Mouse (Mus musculus): ENCODE data around the gene Pdzd2.

The Pdzd2 gene

DNA sequence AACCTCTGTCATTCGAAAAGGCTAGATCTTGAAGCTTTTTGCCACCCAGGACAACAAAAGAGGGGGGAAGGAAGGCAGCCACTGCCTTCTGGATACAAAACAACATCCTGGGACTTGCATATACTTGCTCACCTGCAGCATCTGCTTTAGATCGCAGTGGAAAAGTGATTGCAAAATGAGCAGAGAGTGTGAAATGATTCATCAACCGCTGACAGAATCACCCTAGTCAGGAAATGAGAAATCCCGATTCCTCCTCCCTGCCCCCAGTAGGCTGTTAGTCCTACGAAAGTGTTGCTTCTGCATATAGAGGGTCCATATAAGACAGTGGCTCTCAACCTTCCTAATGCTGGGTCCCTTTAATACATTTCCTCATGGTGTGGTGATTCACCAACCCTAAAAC is 258.5 kb downstream of the Pdzd2 start:
- no peak for DNase-seq (ENCODE audit: low spot score in 2 of 2)

DNA sequence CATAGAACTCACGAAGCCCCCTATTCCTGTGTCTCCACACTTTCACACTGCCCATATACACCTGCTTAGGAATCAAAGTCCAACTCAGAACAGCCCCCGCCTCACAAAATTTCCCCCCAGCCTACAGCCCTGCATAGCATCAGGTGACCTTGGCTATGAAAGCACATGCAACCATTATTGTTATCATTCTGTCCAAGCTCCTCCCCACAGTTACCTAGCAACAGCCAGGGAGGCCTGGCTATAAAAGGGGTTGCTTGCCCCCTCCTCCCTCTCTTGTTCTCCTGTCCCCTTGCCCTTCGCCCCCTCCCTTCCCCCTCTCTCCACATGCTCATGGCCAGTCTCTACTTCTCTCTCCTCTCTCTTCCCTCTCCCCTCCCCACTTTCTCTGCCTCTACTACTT is 259.4 kb downstream of the Pdzd2 start:
- no peak for DNase-seq (ENCODE audit: low spot score in 2 of 2)

DNA sequence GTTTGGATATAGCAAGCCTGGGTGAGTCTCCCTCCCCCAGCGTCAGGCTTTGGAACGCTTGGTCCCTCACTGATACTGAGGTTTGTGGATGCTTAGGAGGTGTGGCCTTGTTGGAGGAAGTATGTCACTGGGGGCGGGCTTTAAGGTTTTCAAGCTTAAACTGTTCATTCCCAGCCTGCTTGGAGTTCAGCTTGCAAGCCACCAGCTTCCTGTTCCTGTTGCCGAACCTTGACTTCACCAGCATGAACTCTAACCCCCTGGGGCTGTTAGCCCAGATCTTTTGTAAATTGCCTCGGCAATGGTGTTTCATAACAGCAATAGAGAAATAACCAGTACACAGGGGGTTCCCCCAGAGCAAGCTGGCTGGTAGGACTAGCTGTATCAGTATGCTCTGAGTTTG is 260.4 kb downstream of the Pdzd2 start:
- no peak for DNase-seq (ENCODE audit: low spot score in 2 of 2)

DNA sequence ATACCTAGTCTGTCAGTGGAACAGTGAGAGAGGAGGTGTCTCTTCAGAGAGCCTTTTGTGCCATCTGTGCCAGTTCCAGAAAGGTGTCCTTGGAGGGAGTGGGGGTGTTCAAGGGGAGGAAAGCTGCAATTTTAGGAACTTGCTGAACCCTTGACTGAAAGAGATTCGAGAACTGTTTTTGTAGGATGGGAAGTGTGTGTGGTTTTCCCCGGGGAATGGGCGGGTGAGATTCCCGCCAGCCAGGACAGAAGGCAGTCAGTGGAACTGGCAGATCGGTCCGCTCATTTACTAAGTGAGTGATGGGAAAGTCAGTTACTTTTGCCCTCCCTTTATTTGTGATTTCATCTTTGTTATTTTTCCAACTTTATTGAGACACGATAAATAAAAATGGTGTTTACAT is 266.1 kb downstream of the Pdzd2 start:
- no peak for DNase-seq (ENCODE audit: low spot score in 2 of 2)

GRCm38 (mm10) chr15:12472646-12473045 is 267.1 kb downstream of the Pdzd2 start:
- no peak for DNase-seq (ENCODE audit: low spot score in 2 of 2)

DNA sequence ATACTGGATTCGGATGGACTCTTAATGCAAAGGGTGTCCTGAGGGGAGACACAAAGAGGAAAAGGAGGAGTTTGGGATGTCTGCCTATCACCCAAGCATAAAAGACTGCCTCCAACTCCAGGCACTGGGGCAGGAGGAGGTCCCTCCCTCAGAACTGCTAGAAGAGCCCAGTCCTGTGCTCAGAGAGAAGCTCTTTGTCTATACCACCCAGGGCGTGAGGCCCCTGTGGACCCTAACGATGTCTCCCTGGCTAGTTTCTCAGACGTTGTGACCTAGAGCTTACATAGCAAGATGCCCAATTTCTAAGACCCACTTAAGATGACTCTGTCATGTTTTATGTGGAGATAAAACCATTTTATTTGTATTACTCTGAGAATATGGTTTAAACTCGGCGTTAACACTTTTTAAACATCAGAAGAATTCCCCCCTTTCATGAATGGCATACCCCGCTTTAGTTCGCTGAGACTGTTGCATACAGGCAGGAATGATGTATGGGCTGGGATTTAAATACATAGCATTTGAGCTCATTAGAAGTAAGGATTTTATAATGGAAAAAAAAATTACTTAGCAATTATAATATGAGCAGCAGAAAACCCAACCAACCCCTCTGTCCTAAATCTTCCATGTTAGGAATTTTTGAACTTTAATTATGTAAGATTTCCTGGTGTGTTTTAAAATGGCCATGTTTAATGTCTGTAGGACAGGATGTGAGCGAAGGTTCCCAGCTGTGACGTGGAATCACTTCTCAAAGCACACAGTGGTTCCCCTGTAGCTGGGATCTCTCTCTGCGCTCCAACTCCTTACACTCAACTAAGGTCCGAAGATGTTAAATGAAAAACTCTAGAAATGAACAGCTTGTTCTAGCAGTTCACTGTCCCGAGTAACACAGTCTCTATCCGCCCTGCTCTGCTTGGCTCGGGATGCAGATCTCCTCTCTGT is 268.6 kb downstream of the Pdzd2 start:
- no peak for DNase-seq (ENCODE audit: low spot score in 2 of 2)

- no peak for DNase-seq (ENCODE audit: low spot score in 2 of 2)
These were observed 271.1 kb downstream of the Pdzd2 start for GRCm38 (mm10) chr15:12468625-12469024.

DNA sequence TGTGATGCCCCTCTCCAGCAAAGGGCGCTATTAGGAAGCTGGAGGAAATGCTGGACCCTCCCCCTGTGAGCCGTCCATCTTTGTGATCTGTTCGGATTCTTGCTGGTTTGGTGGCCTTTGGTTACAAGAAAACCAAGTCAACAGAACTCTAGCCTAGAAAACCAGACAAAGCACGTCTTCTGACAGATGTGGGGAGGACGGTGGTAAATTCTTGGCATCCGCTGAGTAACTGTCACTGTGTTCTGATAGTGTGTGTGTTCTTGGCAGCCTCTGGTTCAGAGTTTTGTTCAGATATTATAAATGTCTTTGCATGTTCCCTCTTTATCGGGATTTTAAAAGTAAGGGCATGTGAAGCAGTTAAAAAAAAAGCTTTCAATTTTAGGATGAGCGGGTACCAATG is 274.0 kb downstream of the Pdzd2 start:
- DNase-seq (ENCODE audit: low spot score in 2 of 2), result no peak

DNA sequence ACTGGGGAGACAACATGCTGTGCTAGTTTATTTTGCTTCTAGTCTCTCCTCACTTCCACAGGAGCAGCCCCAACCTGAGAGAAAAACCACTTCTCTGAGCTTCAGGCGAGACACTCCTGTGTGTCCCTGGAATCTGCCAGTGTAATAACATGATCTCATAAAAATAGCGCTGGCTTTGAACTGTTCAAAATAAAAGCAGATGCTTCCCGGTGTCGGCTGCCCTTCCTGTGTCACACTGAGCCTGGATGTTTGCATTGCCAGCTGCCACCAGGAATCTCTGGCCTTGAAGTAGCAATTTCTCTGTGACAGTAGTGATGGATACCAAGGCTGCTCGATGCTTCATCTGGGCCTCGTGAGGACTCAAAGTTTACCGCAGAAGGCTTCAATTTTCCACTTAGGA is 282.9 kb downstream of the Pdzd2 start:
- DNase-seq (ENCODE audit: low spot score in 2 of 2), result no peak

- DNase-seq (ENCODE audit: low spot score in 2 of 2), result no peak
These were observed 286.4 kb downstream of the Pdzd2 start for GRCm38 (mm10) chr15:12453343-12453742.

DNA sequence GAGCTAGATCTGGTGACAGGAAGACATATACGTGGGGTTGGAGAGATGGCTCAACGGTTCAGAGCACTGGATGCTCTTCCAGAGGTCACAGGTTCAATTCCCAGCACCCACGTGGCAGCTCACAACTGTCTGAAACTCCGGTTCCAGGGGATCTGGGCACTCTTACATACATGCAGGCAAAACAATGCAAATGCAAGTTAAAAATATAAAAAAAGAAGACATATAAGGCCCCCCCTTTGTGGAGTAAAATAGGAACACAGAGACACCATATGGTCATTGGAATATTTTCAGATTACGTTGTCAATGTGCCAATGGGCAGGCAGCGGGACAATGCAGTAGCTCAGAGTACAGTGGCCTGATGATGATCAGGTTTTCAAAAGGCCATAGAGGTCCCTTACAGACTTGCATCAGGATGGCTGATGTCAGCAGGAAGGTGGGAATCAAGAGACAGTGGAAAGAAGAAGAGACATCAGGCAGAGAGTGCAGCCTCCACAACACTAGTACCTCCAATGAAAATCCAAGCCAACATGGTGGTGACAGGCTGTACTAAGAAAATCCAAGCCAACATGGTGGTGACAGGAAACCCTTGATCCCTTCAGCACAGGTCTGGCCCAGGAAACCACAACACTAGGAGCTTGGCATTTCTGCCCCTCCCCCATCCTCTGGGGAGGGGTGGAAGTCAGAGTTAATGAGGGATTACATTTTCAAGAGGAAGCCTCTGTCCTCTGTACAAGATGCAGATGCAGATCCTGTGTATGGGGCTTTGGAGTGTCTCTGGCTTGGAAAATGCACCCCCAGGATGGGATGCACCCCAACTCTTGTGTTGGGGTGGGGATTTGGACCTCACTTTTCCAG is 287.4 kb downstream of the Pdzd2 start:
- DNase-seq (ENCODE audit: low spot score in 2 of 2), result no peak

DNA sequence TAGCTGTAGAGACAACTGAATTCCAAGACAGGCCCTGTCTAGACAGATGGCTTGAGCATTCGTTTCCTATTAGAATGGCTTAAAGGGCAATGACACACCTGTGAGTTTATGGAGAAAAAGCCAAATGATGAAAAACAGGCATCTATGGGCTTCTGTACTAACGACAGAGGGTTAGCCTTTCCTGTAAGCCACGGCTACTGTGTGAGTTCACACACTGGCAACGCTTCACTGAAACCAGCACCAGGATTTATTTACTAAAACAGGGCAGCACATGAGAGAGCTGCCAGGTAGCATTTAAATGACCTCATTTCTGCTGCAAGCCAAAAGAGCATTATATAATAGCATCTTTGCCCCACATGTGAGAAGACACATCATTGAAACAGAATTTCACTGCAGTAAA is 288.3 kb downstream of the Pdzd2 start:
- DNase-seq (ENCODE audit: low spot score in 2 of 2), result peak in 1 of 2 experiments; percentile 29

GRCm38 (mm10) chr15:12450790-12451189 is 288.9 kb downstream of the Pdzd2 start:
- DNase-seq (ENCODE audit: low spot score in 2 of 2), result no peak

GRCm38 (mm10) chr15:12449321-12449720 is 290.4 kb downstream of the Pdzd2 start:
- DNase-seq (ENCODE audit: low spot score in 2 of 2), result no peak

GRCm38 (mm10) chr15:12447021-12447434 is 292.7 kb downstream of the Pdzd2 start:
- DNase-seq (ENCODE audit: low spot score in 2 of 2), result peak; percentile 81 to 84

- DNase-seq (ENCODE audit: low spot score in 2 of 2), result no peak
These were observed 295.2 kb downstream of the Pdzd2 start for GRCm38 (mm10) chr15:12444551-12444950.

DNA sequence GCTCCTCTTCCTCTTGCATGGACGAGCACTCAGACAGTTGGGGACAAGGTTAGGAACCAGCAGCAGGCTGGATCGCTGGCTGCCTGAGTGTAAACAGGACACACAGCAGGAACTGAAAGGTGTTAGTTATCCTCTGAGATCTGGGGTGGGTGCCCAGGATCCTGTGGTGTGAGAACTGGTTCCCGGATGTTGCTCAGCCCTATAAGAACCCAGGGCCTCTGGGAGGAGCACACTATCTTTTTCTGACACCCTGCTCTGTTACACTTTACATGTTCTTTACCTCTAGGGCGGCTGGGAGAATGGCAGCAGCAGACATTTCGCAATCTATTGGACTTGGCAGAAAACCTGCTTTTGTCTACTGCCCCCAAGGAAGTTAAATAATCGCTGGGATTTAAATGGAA is 300.4 kb downstream of the Pdzd2 start:
- no peak for DNase-seq (ENCODE audit: low spot score in 2 of 2)

GRCm38 (mm10) chr15:12438691-12439090 is 301.0 kb downstream of the Pdzd2 start:
- DNase-seq (ENCODE audit: low spot score in 2 of 2), result no peak

- no peak for DNase-seq (ENCODE audit: low spot score in 2 of 2)
These were observed 301.6 kb downstream of the Pdzd2 start for GRCm38 (mm10) chr15:12438081-12438480.

DNA sequence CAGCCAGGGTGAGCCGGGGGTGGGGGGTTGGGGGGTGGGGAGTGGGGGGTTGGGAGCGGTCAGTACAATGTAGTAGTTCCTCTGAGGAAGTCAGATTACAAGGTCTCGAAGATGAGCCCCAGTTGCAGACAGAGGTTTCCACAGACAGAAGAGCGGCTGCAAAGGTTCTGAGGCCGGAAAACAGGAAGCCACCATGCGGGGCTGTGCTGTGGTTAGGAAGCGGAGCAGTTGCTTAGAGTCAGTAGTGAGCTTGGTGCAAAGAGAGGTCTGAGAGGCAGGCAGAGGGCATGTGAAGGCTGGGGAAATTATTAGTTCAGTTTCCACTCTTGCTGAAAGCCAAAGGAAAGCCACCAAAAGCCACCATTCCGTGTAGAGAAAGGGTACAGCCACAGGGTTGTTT is 303.8 kb downstream of the Pdzd2 start:
- DNase-seq (ENCODE audit: low spot score in 2 of 2), result no peak

GRCm38 (mm10) chr15:12433893-12434599 is 305.7 kb downstream of the Pdzd2 start:
- DNase-seq (ENCODE audit: low spot score in 2 of 2), result no peak

DNA sequence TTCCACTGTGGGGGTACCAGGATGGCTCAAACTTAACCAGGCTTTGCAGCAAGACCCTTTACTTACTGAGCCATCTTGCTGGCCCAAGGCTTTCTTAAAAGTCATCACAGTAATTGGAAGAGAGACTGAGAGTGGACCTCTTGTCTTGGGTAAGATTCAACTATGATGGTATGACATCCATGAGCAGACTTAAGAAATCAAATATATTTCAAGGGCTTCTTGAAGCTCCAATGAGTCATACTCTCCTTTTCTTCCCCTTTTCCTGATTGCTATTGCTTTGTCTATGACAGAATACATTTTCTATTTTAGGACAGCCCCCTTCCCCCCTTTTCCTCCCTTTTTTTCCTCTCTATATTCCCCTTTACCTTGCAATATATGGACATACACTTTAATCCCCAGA is 306.8 kb downstream of the Pdzd2 start:
- DNase-seq (ENCODE audit: low spot score in 2 of 2), result no peak
